Mouse (Mus musculus) erythroblast, embryonic 14.5 days (primary cell): Measurements from ENCODE around the gene Gtpbp3.

Experiments
- GATA1 ChIP-seq: IDR thresholded peaks from 2 replicates; pipeline ENCODE4 v1.6.1; 2012; ENCODE audit warnings: low read length, inconsistent platforms, mixed read lengths
- TAL1 ChIP-seq: IDR thresholded peaks from 3 replicates; pipeline ENCODE4 v1.6.1; 2012; ENCODE audit warnings: low read length, inconsistent platforms, mixed read lengths

DNA sequence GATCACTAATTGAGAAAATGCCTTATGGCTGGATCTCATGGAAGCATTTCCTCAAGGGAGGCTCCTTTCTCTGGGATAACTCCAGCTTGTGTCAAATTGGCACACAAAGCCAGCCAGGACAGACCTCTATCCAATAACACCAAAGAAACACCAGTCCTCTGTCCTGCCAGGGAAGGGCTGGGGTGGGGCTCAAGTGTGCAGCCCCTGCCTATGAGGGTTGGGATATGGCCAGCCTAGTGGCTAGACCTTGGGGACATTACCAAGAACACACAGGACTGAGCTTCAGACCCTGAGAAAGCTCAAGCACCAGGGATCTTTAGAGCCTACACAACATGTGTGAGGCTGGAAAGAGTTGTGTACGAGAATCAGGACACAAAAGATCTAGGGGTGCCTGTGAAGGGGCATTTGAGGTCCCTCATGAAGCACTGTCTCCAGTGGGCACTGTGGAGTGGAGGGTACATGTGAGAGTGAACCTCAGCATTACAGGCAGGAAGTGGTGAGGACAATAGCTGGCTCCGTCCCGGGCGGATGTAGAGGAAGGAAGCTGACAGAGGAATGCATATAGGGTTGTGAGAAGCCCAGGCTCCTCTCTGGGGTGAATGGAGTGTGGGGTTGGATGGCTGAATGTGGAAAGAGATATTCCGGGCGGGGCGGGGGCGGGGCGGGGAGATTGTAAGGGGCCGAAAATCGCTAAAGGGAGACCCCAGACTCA is 40.6 kb downstream of the Gtpbp3 start:
- TF ChIP-seq GATA1 (no peak), TAL1 (no peak)
